In genomic region chr8:70003204-70003657, GRCm38 (mm10) we compare ENCODE assay signal across 13 mouse cellular contexts. TPM values are rescaled to one million over a fixed set of nuclear protein-coding genes. Genes with fewer than 3 reads are reported as not detected.
DNase-seq lines count a peak whose midpoint lies in the region; ATAC-seq and TF ChIP-seq lines count a peak whose summit lies in the region.
"Had no signal": no experiment of that assay in that cellular context is flagged by ENCODE, and none has a peak within 500 bp of the region (broad histone marks: within the 10 kb centered on the region; RNA-seq: fewer than 3 reads in every experiment).

No protein-coding gene starts in this region.

- no peak overlapping the region for H3K9ac ChIP-seq in midbrain, postnatal 0 days (replicated peaks; ENCODE audit: low read length, poor library complexity, severe bottlenecking)
- no peak overlapping the region for H3K9ac ChIP-seq in midbrain, embryonic 14.5 days (replicated peaks; ENCODE audit: low read length)
- H3K9ac ChIP-seq in MEL (ENCODE audit: control insufficient read depth, low read depth, low read length, poor library complexity, severe bottlenecking), result peak overlapping the region; percentile 14; the same call in 1 of the 2 replicates
- no peak overlapping the region for H3K9ac ChIP-seq in liver, embryonic 14.5 days (replicated peaks)
- H3K9ac ChIP-seq: embryonic facial prominence, embryonic 13.5 days; limb, embryonic 13.5 days had no signal

- no peaks in the 10 kb centered on the region for H3K36me3 ChIP-seq in midbrain, postnatal 0 days (ENCODE audit: insufficient read depth, low read length)
- no peaks in the 10 kb centered on the region for H3K36me3 ChIP-seq in midbrain, embryonic 14.5 days (ENCODE audit: control insufficient read depth, insufficient read depth, low read length)
- H3K36me3 ChIP-seq in MEL (ENCODE audit: control insufficient read depth in 1 of 2, insufficient read depth in 2 of 2, low read length in 2 of 2), result peaks cover 0 to 16% of the 10 kb centered on the region in 2 experiments; a peak in 2 of 4 replicates
- H3K36me3 ChIP-seq in liver, embryonic 14.5 days (replicated peaks; ENCODE audit: control insufficient read depth, insufficient read depth, low read depth), result no peaks in the 10 kb centered on the region
- H3K36me3 ChIP-seq: embryonic facial prominence, embryonic 13.5 days; limb, embryonic 13.5 days had no signal

- TF ChIP-seq CTCF in midbrain, postnatal 0 days (IDR thresholded peaks at IDR 0.05), result 0 out of 2 replicates have a peak, but pooled peaks have one; percentile 5
- TF ChIP-seq CTCF in MEL (IDR thresholded peaks at IDR 0.05 in 2 of 3, conservative IDR thresholded peaks at IDR 0.05 in 1 of 3; ENCODE audit: control insufficient read depth in 1 of 3, insufficient read depth in 1 of 3, low read depth in 2 of 3, low read length in 3 of 3, poor library complexity in 1 of 3, severe bottlenecking in 1 of 3), result peak in 2 of 3 experiments; percentile 28 to 36; a peak in 3 of 6 replicates
- TF ChIP-seq CTCF in liver, embryonic 14.5 days (IDR thresholded peaks at IDR 0.05; ENCODE audit: low read depth), result peak; percentile 34; the same call in 1 of the 2 replicates

- H3K27me3 ChIP-seq in midbrain, postnatal 0 days (ENCODE audit: insufficient read depth, low read length), result no peaks in the 10 kb centered on the region
- no peaks in the 10 kb centered on the region for H3K27me3 ChIP-seq in midbrain, embryonic 14.5 days (ENCODE audit: control insufficient read depth, insufficient read depth, low read length)
- no peaks in the 10 kb centered on the region for H3K27me3 ChIP-seq in MEL (ENCODE audit: control insufficient read depth in 1 of 2, insufficient read depth in 2 of 2, low read length in 2 of 2)
- no peaks in the 10 kb centered on the region for H3K27me3 ChIP-seq in liver, embryonic 14.5 days (ENCODE audit: control insufficient read depth, insufficient read depth, low read length)
- H3K27me3 ChIP-seq: embryonic facial prominence, embryonic 13.5 days; limb, embryonic 13.5 days; megakaryocyte, embryonic 14.5 days had no signal

- no peak; the same call in 1 of the 2 replicates for TF ChIP-seq RAD21 in MEL (IDR thresholded peaks at IDR 0.05; ENCODE audit: low read depth, low read length)

- H3K4me3 ChIP-seq in midbrain, postnatal 0 days (ENCODE audit: low read depth, low read length), result no peak overlapping the region
- H3K4me3 ChIP-seq in midbrain, embryonic 14.5 days (replicated peaks; ENCODE audit: low read depth, low read length), result no peak overlapping the region
- H3K4me3 ChIP-seq in MEL (ENCODE audit: control insufficient read depth in 1 of 2, insufficient read depth in 1 of 2, low read depth in 2 of 2, low read length in 2 of 2), result no peak overlapping the region
- no peak overlapping the region for H3K4me3 ChIP-seq in liver, embryonic 14.5 days (ENCODE audit: insufficient read depth in 1 of 2, low read depth in 2 of 2, low read length in 2 of 2)
- H3K4me3 ChIP-seq: embryonic facial prominence, embryonic 13.5 days; limb, embryonic 13.5 days; megakaryocyte, embryonic 14.5 days had no signal

- no peaks in the 10 kb centered on the region for H3K4me1 ChIP-seq in midbrain, postnatal 0 days (ENCODE audit: insufficient read depth, low read length)
- no peaks in the 10 kb centered on the region for H3K4me1 ChIP-seq in midbrain, embryonic 14.5 days (ENCODE audit: control insufficient read depth, insufficient read depth, low read length)
- H3K4me1 ChIP-seq in MEL (ENCODE audit: control insufficient read depth in 1 of 2, insufficient read depth in 2 of 2, low read length in 2 of 2), result peaks cover 0 to 17% of the 10 kb centered on the region in 2 experiments; a peak in 3 of 4 replicates
- peaks cover 13 to 21% of the 10 kb centered on the region in 2 experiments for H3K4me1 ChIP-seq in liver, embryonic 14.5 days (replicated peaks; ENCODE audit: control insufficient read depth in 2 of 2, insufficient read depth in 2 of 2, low read length in 1 of 2)

- H3K9me3 ChIP-seq in midbrain, postnatal 0 days (ENCODE audit: low read length), result no peaks in the 10 kb centered on the region
- no peaks in the 10 kb centered on the region for H3K9me3 ChIP-seq in midbrain, embryonic 14.5 days (ENCODE audit: control insufficient read depth, low read length)
- no peaks in the 10 kb centered on the region for H3K9me3 ChIP-seq in MEL (replicated peaks; ENCODE audit: insufficient read depth, low read length)
- H3K9me3 ChIP-seq in liver, embryonic 14.5 days (ENCODE audit: control insufficient read depth, low read length), result no peaks in the 10 kb centered on the region
- H3K9me3 ChIP-seq: embryonic facial prominence, embryonic 13.5 days; limb, embryonic 13.5 days; megakaryocyte, embryonic 14.5 days had no signal

- no peak for DNase-seq in midbrain, postnatal 0 days (ENCODE audit: low spot score)
- no peak for DNase-seq in midbrain, embryonic 14.5 days
- DNase-seq in MEL (ENCODE audit: low read depth, low spot score) (peak; percentile 29), MN1 (ENCODE audit: low spot score) (no peak)
- no peak for DNase-seq in liver, embryonic 14.5 days (ENCODE audit: low read depth in 3 of 3, low spot score in 3 of 3)
- DNase-seq in thymus, postnatal 25 days, result peak; percentile 35
- no peak for DNase-seq in urinary bladder, postnatal 10 days (ENCODE audit: low spot score)
- DNase-seq: heart, postnatal 10 days; kidney, postnatal 25 days; right cerebral cortex, postnatal 4 days had no signal

- no peak for TF ChIP-seq EP300 in MEL (IDR thresholded peaks at IDR 0.05; ENCODE audit: low read depth in 1 of 2, low read length in 2 of 2)
- no peak for TF ChIP-seq EP300 in liver, embryonic 14.5 days (IDR thresholded peaks at IDR 0.05; ENCODE audit: low read depth)

- peaks cover 3% of the 10 kb centered on the region; the same call in 1 of the 2 replicates for H3K79me2 ChIP-seq in MEL (ENCODE audit: control insufficient read depth, insufficient read depth, low read length, poor library complexity)

- ATAC-seq in midbrain, postnatal 0 days (ENCODE audit: low FRiP score), result no peak
- no peak for ATAC-seq in midbrain, embryonic 14.5 days (ENCODE audit: low FRiP score, low TSS enrichment)
- ATAC-seq in liver, embryonic 14.5 days (ENCODE audit: insufficient read depth), result no peak

- 50% methylated on average over 4 of the region's 4 CpGs for WGBS in midbrain, postnatal 0 days
- 56% methylated on average over 4 of the region's 4 CpGs for WGBS in midbrain, embryonic 14.5 days
- WGBS in liver, embryonic 14.5 days (ENCODE audit: insufficient replicate concordance), result 35% methylated on average over 4 of the region's 4 CpGs

- no peak overlapping the region for H3K27ac ChIP-seq in midbrain, postnatal 0 days (ENCODE audit: low read depth, low read length)
- no peak overlapping the region for H3K27ac ChIP-seq in midbrain, embryonic 14.5 days (replicated peaks; ENCODE audit: low read depth, low read length)
- peak overlapping the region; percentile 21; the same call in 1 of the 2 replicates for H3K27ac ChIP-seq in MEL (ENCODE audit: control insufficient read depth, low read depth, low read length)
- H3K27ac ChIP-seq in liver, embryonic 14.5 days, result no peak overlapping the region
- H3K27ac ChIP-seq: embryonic facial prominence, embryonic 13.5 days; limb, embryonic 13.5 days had no signal

- no peak for TF ChIP-seq POLR2A in MEL (IDR thresholded peaks at IDR 0.05; ENCODE audit: control insufficient read depth in 1 of 2, insufficient read depth in 1 of 2, low read depth in 1 of 2, low read length in 2 of 2, poor library complexity in 1 of 2)

- no peak overlapping the region for H3K4me2 ChIP-seq in midbrain, postnatal 0 days (ENCODE audit: low read depth, low read length, poor library complexity, severe bottlenecking)
- no peak overlapping the region for H3K4me2 ChIP-seq in midbrain, embryonic 14.5 days (ENCODE audit: low read length)
- no peak overlapping the region for H3K4me2 ChIP-seq in liver, embryonic 14.5 days (ENCODE audit: low read depth)
- H3K4me2 ChIP-seq: embryonic facial prominence, embryonic 13.5 days; limb, embryonic 13.5 days had no signal

TF ChIP-seq in MEL, 35 proteins besides CTCF, POLR2A, EP300 and RAD21:
- TF ChIP-seq POLR2AphosphoS2 (IDR thresholded peaks at IDR 0.05; ENCODE audit: low read length) (no peak), SMC3 (IDR thresholded peaks at IDR 0.05; ENCODE audit: low read depth, low read length) (0 out of 2 replicates have a peak, but pooled peaks have one; percentile 23), KAT2A (conservative IDR thresholded peaks at IDR 0.05; ENCODE audit: low read depth, low read length) (no peak)

RNA-seq across cellular contexts. Expression of gene Gatad2a, which starts 7.0 kb away (rescaled TPM):
- 24.4 and 30.1 TPM in 2 replicates for total RNA-seq in midbrain, postnatal 0 days (2014; rRNA removed)
- 17.2 and 19.3 TPM in 2 replicates for polyA plus RNA-seq in midbrain, postnatal 0 days (2015; fragmentation: Nextera tagmentation; extraction: Ambion mirVana)
- 22.6 and 28.1 TPM in 2 replicates for polyA plus RNA-seq in midbrain, embryonic 14.5 days (2014; fragmentation: Nextera tagmentation; extraction: Ambion mirVana)
- total RNA-seq in MEL (2012; rRNA removed), result 101 and 111 TPM in 2 replicates
- 100 to 1,000 TPM in 1 of 2 experiments, 10 to 100 TPM in 1; 38.0 to 129 TPM for polyA plus RNA-seq in MEL (2012; ENCODE audit: insufficient read depth in 1 of 2, insufficient read length in 2 of 2, low read depth in 1 of 2, low replicate concordance in 2 of 2, missing spikeins in 1 of 2)
- polyA plus RNA-seq in liver, embryonic 14.5 days (2012; rRNA removed), result 18.3 and 19.2 TPM in 2 replicates
- polyA plus RNA-seq in liver, embryonic 14.5 days (2014; fragmentation: Nextera tagmentation; extraction: Ambion mirVana), result 22.7 and 32.9 TPM in 2 replicates

RNA-seq across cellular contexts. Expression of gene Mau2, which starts 39.3 kb away (rescaled TPM):
- 130 and 148 TPM in 2 replicates for total RNA-seq in midbrain, postnatal 0 days (2014; rRNA removed)
- polyA plus RNA-seq in midbrain, postnatal 0 days (2015; fragmentation: Nextera tagmentation; extraction: Ambion mirVana), result 54.3 and 56.6 TPM in 2 replicates
- 65.2 and 76.3 TPM in 2 replicates for polyA plus RNA-seq in midbrain, embryonic 14.5 days (2014; fragmentation: Nextera tagmentation; extraction: Ambion mirVana)
- 39.0 and 39.2 TPM in 2 replicates for total RNA-seq in MEL (2012; rRNA removed)
- polyA plus RNA-seq in MEL (2012; ENCODE audit: insufficient read depth in 1 of 2, insufficient read length in 2 of 2, low read depth in 1 of 2, low replicate concordance in 2 of 2, missing spikeins in 1 of 2), result 10 to 100 TPM in 1 of 2 experiments, not detected in 1; 43.4 TPM
- 19.2 and 19.4 TPM in 2 replicates for polyA plus RNA-seq in liver, embryonic 14.5 days (2012; rRNA removed)
- polyA plus RNA-seq in liver, embryonic 14.5 days (2014; fragmentation: Nextera tagmentation; extraction: Ambion mirVana), result 15.6 and 19.6 TPM in 2 replicates

RNA-seq across cellular contexts. Expression of gene Sugp1, which starts 39.4 kb away (rescaled TPM):
- total RNA-seq in midbrain, postnatal 0 days (2014; rRNA removed), result 18.6 and 19.9 TPM in 2 replicates
- polyA plus RNA-seq in midbrain, postnatal 0 days (2015; fragmentation: Nextera tagmentation; extraction: Ambion mirVana), result 48.7 and 48.9 TPM in 2 replicates
- 49.2 and 52.7 TPM in 2 replicates for polyA plus RNA-seq in midbrain, embryonic 14.5 days (2014; fragmentation: Nextera tagmentation; extraction: Ambion mirVana)
- 27.1 and 29.9 TPM in 2 replicates for total RNA-seq in MEL (2012; rRNA removed)
- 10 to 100 TPM in 1 of 2 experiments, not detected in 1; 45.5 TPM for polyA plus RNA-seq in MEL (2012; ENCODE audit: insufficient read depth in 1 of 2, insufficient read length in 2 of 2, low read depth in 1 of 2, low replicate concordance in 2 of 2, missing spikeins in 1 of 2)
- 4.7 and 6.2 TPM in 2 replicates for polyA plus RNA-seq in liver, embryonic 14.5 days (2012; rRNA removed)
- polyA plus RNA-seq in liver, embryonic 14.5 days (2014; fragmentation: Nextera tagmentation; extraction: Ambion mirVana), result 8.8 and 10.3 TPM in 2 replicates

Comparison
In these comparisons a context has a peak if more than half of its experiments do, and no peak if none do; other contexts are left out.
1. DNase-seq: peak in MEL (single experiment) and thymus, postnatal 25 days (single experiment); none in midbrain, postnatal 0 days (single experiment), midbrain, embryonic 14.5 days (single experiment), liver, embryonic 14.5 days (0 of 3), urinary bladder, postnatal 10 days (single experiment) and MN1 (single experiment).
2. Peak in every context shown above with its lines, with median percentiles within 50 percentile points of each other: CTCF ChIP-seq.